Mouse (Mus musculus) gastrocnemius, postnatal 36 days (tissue): Measurements from ENCODE around the gene Zfp74. TPM values are rescaled to one million over a fixed set of nuclear protein-coding genes. Genes with fewer than 3 reads are reported as not detected.
"Not testable (repeated sequence)": the region's sequence is repeated elsewhere in the genome, so short reads cannot be mapped to it uniquely, and the experiment has no call there.

Experiments used
- DNase-seq, 2 experiments: peaks; one replicate each; pipeline ENCODE4 v3.0.0; 2022
- intact Hi-C: fragments of 180-260 bp; cut with DNase I; formaldehyde crosslinking; loops from one replicate; pipeline ENCODE4 v1.15.1; 2025
- long read RNA-seq, 2 experiments: library from polyadenylated mRNA; stranded (forward); transcript quantifications; one replicate each; pipeline ENCODE4 v2.0.0; 2021
- total RNA-seq, 2 experiments: library from RNA; stranded (reverse); gene quantifications; 2 replicates each; pipeline ENCODE4 v1.2.3; 2021

Gene Zfp74
- 1 to 10 TPM; 4.8 to 5.5 TPM for total RNA-seq
- long read RNA-seq, experiment 1, result 0 reads
- long read RNA-seq, experiment 2, partial matches to known transcripts, result 1 of 2 reads
- long read RNA-seq, experiment 2, other reads (novel, unspliced or antisense), result 1 of 2 reads

DNA sequence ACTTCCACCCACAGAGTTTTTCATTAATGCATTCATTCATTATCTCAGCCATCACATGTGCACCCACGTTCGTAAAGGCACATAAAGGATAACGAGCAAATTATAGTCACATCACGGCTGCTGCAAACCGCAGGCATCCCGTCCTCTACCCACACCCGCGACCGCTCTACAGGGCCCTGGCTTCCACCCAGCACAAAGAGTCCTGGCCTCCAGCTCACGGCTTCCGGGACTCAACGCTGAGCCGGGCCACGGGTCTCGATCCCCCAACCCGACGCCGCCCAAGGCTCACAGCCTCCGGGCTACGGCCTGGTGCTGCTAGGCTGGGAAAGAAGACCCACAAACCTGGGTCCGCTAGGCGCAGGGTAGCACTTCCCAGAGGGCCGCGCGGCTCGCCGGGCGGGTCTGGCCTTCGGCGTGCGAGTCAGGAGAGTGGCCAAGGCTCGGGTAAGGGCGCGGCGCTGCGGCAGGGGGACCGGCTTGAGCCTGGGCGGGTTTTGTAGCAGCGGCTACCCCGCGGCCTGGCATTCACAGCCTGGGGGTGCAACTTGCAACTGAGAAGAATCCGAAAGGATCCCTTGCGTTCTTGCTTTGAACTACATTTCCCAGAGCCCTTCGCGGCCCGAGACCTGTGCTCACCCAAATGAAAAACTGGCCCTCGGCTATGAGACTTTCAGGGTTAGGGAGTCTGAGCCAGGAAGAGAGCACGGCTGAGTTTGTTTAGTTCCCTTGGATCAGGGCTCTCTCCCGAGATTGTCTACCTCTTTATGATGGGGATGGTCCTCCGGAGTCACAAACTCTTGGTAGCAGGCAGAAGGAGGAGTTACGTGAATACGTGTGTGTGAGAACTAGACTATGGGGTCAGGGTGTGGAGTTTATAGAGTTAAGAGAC is at the start of gene Zfp74:
TSS of gene Zfp74 (minus strand) at position 577 of the 889 bp plus-strand sequence.
- intact Hi-C loops, result no loop called here
- peak; percentile 56 to 73 for DNase-seq

GRCm38 (mm10) chr7:30000601-30001000 is 46.7 kb upstream of the Zfp74 start:
- DNase-seq, result no peak
- intact Hi-C loops, result no loop called here

DNA sequence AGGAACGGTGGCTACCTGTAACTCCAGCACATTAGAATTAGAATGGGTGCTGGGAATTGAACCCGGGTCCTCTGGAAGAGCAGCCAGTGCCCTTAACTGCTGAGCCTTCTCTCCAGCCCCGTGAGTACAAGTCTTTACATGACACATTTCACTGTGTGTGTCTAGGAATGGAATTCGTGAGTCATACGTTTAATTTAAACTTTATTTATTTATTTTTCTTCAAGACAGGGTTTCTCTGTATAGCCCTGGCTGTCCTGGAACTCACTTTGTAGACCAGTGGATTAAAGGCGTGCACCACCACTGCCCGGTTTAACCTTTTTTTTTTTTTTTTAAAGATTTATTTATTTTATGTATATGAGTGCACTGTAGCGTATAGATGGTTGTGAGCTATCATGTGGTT is 41.2 kb upstream of the Zfp74 start:
- DNase-seq, result no peak
- intact Hi-C loops, result no loop called here

DNA sequence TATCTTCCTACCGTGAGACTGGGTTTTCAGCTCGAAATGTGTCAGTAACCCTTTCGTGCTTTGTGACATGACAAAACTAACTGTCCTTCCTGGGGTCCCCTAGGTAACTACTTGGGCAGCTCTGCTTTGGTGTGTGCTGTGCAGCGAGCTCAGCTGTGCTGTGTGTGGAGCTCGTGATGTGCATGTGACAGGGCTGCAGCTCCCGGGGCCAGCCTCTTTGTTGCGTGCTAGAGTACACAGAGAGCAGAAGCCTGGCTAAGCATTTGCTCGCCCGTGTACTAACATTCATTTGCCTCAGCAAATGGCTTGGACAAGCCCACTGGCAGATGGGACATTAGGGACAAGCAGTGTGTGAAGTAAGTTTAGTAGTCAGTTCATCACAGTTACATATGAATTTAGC is 39.5 kb upstream of the Zfp74 start:
- DNase-seq, result no peak
- intact Hi-C loops, result no loop called here

DNA sequence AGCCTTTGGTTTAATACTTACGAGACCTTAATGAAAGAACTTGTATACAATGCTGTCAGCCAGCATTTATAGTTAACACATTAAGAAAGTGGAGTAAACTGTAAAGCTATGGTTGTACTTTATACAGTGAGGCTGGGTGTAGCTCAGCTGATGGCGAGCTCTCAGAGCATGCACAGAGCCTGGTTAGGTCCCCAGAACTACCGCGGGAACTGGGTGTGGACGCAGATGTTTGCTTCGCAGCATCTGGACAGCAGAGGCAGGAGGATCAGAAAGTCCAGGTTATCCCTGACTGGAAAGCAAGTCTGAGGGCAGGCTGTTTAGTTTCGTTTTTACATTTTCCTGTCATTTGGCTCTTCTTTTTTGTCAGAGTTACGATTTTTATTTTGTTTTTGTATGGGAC is 38.8 kb upstream of the Zfp74 start:
- DNase-seq, result no peak
- intact Hi-C loops, result no loop called here

DNA sequence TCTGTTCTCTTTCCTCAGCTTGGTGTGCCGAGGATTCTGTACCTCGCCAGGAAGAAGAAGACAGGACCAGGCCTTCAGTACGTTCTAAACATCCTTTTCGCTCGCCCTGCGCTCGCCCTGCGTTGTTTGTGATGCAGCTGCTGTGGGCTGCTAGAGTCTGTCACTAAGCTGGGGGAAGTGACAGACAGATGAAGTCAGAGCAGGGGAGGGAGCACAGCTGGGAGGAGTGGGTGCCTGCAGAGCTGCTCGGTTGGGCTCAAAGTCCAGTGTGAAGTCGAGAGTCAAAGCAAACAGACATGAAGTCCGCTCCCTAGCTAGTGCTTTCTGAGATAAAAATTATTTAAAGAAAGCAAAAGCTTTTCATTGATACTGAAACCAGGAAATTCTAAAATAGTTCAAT is 35.1 kb upstream of the Zfp74 start:
- DNase-seq, result no peak
- intact Hi-C loops, result no loop called here

DNA sequence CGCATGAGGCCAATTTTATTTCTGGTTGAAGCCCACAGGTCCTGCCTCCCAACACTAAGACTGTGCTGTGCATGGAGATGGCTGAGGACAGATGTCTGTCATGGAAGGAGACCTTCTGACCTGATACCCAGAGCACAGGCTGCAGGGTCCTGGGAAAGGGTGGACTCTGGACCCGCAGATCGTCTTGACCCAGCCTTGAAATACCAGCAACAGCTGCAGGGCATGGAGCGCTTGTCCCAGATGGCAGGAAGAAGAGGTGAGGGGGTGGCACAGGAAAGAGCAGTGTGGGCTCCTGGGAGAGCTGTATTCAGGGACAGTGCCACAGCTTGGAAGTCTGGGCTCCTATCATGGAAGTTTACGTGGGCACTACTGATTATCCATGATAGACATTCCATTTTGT is 33.7 kb upstream of the Zfp74 start:
- no peak for DNase-seq
- intact Hi-C loops, result no loop called here

GRCm38 (mm10) chr7:29986101-29986500 is 32.2 kb upstream of the Zfp74 start:
- no peak for DNase-seq
- intact Hi-C loops, result no loop called here

GRCm38 (mm10) chr7:29983690-29984380 is 29.9 kb upstream of the Zfp74 start, which contains the start of gene Zfp568:
TSS of gene Zfp568 (plus strand) at chr7:29983955.
- intact Hi-C loops, result loop anchor here (2.0 kb wide), 1 partner anchor 27 kb away; no protein-coding TSS in a partner anchor
- DNase-seq, result peak; percentile 88 to 91

GRCm38 (mm10) chr7:29983340-29983689 is 29.4 kb upstream of the Zfp74 start:
- no peak for DNase-seq
- intact Hi-C loops, result loop anchor here (2.0 kb wide), 1 partner anchor 27 kb away; no protein-coding TSS in a partner anchor

- no peak for DNase-seq
Observed at GRCm38 (mm10) chr7:29982931-29983330, 29.0 kb upstream of the Zfp74 start.

GRCm38 (mm10) chr7:29982341-29982740 is 28.5 kb upstream of the Zfp74 start:
- no peak for DNase-seq
- intact Hi-C loops, result loop anchor here (2.0 kb wide), 1 partner anchor 26 kb away; no protein-coding TSS in a partner anchor

More at GRCm38 (mm10) chr7:29982931-29983330, 29.0 kb upstream of the Zfp74 start:
- intact Hi-C loops, result loop anchor here (2.0 kb wide), 1 partner anchor 26 kb away; no protein-coding TSS in a partner anchor

DNA sequence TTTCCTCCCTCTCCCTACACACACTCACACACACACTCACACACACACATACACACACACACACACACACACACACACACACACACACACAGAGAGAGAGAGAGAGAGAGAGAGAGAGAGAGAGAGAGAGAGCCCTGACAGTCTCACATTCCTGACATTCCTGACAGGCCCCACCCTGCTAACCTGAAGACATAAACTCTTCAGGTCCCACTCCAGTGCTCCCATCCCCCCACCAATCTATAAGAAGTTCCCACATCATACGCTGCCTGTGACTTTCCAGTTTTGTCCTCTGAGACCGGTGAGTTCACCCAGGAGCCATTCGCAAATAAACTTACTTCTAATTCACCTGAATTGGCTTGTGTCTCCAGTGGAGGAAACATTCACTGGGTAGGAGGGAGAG is 28.0 kb upstream of the Zfp74 start:
- DNase-seq, result no peak
- intact Hi-C loops, result loop anchor here (2.0 kb wide), 1 partner anchor 25 kb away; no protein-coding TSS in a partner anchor

DNA sequence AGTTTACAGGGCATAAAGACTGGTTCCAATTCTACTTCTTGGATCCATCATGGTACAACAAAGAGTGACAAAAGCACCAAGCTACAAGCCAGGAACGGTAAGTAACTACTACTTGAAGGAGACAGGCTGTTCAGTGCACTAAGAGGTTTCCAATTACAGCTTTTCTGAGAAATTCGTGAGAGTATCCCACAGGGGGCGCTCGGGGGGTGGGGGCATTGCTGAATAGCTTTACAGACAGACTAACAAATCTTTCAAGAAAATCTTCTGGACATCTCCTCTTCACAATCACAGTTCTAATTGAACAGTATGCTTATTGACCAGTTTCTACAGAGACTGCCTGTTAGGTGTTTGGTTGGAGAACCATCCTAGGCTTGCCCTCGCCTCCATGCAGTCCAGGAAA is 27.6 kb upstream of the Zfp74 start:
- intact Hi-C loops, result no loop called here
- no peak for DNase-seq

GRCm38 (mm10) chr7:29980761-29981160 is 26.9 kb upstream of the Zfp74 start:
- intact Hi-C loops, result no loop called here
- DNase-seq, result no peak

GRCm38 (mm10) chr7:29970686-29971085 is 16.8 kb upstream of the Zfp74 start:
- intact Hi-C loops, result no loop called here
- no peak for DNase-seq

- intact Hi-C loops, DNase-seq: not testable (repeated sequence)
Observed at GRCm38 (mm10) chr7:29965115-29965810, 11.4 kb upstream of the Zfp74 start.

- no peak for DNase-seq
- intact Hi-C loops, result no loop called here
Observed at GRCm38 (mm10) chr7:29959004-29959403, 5.1 kb upstream of the Zfp74 start.

- intact Hi-C loops, result no loop called here
- DNase-seq, result no peak
Observed at GRCm38 (mm10) chr7:29958125-29958724, 4.3 kb upstream of the Zfp74 start.

DNA sequence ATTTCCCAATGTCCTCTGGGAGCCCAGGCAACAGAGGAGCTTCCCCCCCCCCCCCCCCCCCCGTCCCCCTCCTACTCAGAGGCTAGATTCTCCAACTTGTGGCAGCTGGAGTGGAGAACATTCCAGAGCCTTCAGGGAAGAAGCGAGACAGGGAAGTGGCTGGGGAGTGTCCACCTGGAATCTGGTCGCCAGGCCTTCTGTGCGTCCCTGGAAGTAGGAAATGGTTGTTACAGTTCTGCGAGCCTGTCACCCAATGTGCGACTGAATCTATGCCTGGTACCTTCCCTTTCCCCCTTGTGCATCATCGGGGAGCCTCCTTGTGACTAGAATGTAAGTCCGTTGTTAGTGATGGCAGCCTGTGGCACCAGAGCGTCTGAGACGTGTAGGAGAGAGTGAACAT is 2.4 kb upstream of the Zfp74 start:
- intact Hi-C loops, result loop anchor here (2.0 kb wide), 1 partner anchor 27 kb away; the partner anchor contains the start of gene Zfp568
- no peak for DNase-seq
